Mouse (Mus musculus) hindbrain, embryonic 10.5 days (tissue): ENCODE data around the gene Gm39653. TPM values are rescaled to one million over a fixed set of nuclear protein-coding genes. Genes with fewer than 3 reads are reported as not detected.

Source experiments
- DNase-seq: peaks from one replicate; pipeline ENCODE4 v3.0.0-alpha.2; 2017; ENCODE audit warnings: low spot score
- H3K27ac ChIP-seq: fragments of 300-500 bp; sonication (generic); 2 replicates; pipeline ENCODE4 v1.5.1; 2016; ENCODE audit warnings: mild to moderate bottlenecking, moderate library complexity
- H3K27me3 ChIP-seq: fragments of 300-500 bp; sonication (generic); 2 replicates; pipeline ENCODE4 v1.6.1; 2016; ENCODE audit warnings: mild to moderate bottlenecking; ENCODE audit not compliant: poor library complexity, insufficient read depth, severe bottlenecking
- H3K36me3 ChIP-seq: fragments of 300-500 bp; sonication (generic); 2 replicates; pipeline ENCODE4 v1.6.1; 2016; ENCODE audit warnings: mild to moderate bottlenecking, moderate library complexity
- H3K4me1 ChIP-seq: fragments of 300-500 bp; sonication (generic); replicated peaks from 2 replicates; pipeline ENCODE4 v1.6.1; 2016; ENCODE audit warnings: mild to moderate bottlenecking
- H3K4me3 ChIP-seq: fragments of 300-500 bp; sonication (generic); 2 replicates; pipeline ENCODE4 v1.5.1; 2016; ENCODE audit warnings: mild to moderate bottlenecking, moderate library complexity
- H3K9me3 ChIP-seq: fragments of 300-500 bp; sonication (generic); 2 replicates; pipeline ENCODE4 v1.6.1; 2016; ENCODE audit warnings: mild to moderate bottlenecking, moderate library complexity
- WGBS: fragments of 180-500 bp; shearing (Covaris S2); methylation state at CpG from one replicate; pipeline ENCODE4 v1.1.7; 2016; 5-methylcytosine and 5-hydroxymethylcytosine counted together
- polyA plus RNA-seq: library from polyadenylated mRNA; unstranded; fragments of >200 nt; fragmentation: Nextera tagmentation; extraction: Ambion mirVana; gene quantifications from 2 replicates; pipeline ENCODE4 v1.2.1, GENCODE M21; 2016

Gm39653 gene
- not detected in 2 replicates for polyA plus RNA-seq

GRCm38 (mm10) chr1:63615668-63616067 is at the start of gene Gm39653:
Gene Gm39653 (plus strand): TSS chr1:63615968.
- H3K27me3 ChIP-seq, result 0 out of 2 replicates have a peak, but pooled peaks cover 11% of the 10 kb centered on the region
- no peak within 1 kb of the TSS for H3K27ac ChIP-seq
- H3K4me1 ChIP-seq, result peaks cover 7% of the 10 kb centered on the region
- H3K36me3 ChIP-seq, result no peaks in the 10 kb centered on the region
- no peak for DNase-seq
- 72% methylated on average over 3 of the region's 3 CpGs for WGBS
- H3K9me3 ChIP-seq, result no peaks in the 10 kb centered on the region
- H3K4me3 ChIP-seq, result no peak within 1 kb of the TSS

GRCm38 (mm10) chr1:63566501-63566900 is 49.3 kb upstream of the Gm39653 start:
- Histone ChIP-seq H3K36me3 (no peaks in the 10 kb centered on the region), H3K27ac (no peak overlapping the region), H3K4me1 (peaks cover 16% of the 10 kb centered on the region), H3K27me3 (peaks cover 15% of the 10 kb centered on the region; the same call in 1 of the 2 replicates), H3K4me3 (no peak overlapping the region), H3K9me3 (no peaks in the 10 kb centered on the region)
- WGBS, result 21% methylated on average over 7 of the region's 7 CpGs
- no peak for DNase-seq

GRCm38 (mm10) chr1:63567031-63567430 is 48.7 kb upstream of the Gm39653 start:
- H3K27me3 ChIP-seq, result peaks cover 10% of the 10 kb centered on the region; the same call in 1 of the 2 replicates
- DNase-seq, result no peak
- H3K4me3 ChIP-seq, result no peak overlapping the region
- no peak overlapping the region for H3K27ac ChIP-seq
- H3K36me3 ChIP-seq, result no peaks in the 10 kb centered on the region
- peaks cover 16% of the 10 kb centered on the region for H3K4me1 ChIP-seq
- 49% methylated on average over 4 of the region's 4 CpGs for WGBS
- no peaks in the 10 kb centered on the region for H3K9me3 ChIP-seq

GRCm38 (mm10) chr1:63572229-63572628 is 43.5 kb upstream of the Gm39653 start:
- DNase-seq, result no peak
- Histone ChIP-seq H3K36me3 (no peaks in the 10 kb centered on the region), H3K27ac (no peak overlapping the region), H3K4me1 (peaks cover 21% of the 10 kb centered on the region), H3K4me3 (no peak overlapping the region), H3K9me3 (no peaks in the 10 kb centered on the region), H3K27me3 (no peaks in the 10 kb centered on the region)
- 75% methylated on average over 7 of the region's 7 CpGs for WGBS

- H3K36me3 ChIP-seq, result no peaks in the 10 kb centered on the region
- 47% methylated on average over 6 of the region's 6 CpGs for WGBS
- no peaks in the 10 kb centered on the region for H3K27me3 ChIP-seq
- peaks cover 21% of the 10 kb centered on the region for H3K4me1 ChIP-seq
- peak; percentile 58 for DNase-seq
- H3K4me3 ChIP-seq, result no peak overlapping the region
- peak overlapping the region; percentile 77 for H3K27ac ChIP-seq
- H3K9me3 ChIP-seq, result no peaks in the 10 kb centered on the region
These were observed 42.3 kb upstream of the Gm39653 start for GRCm38 (mm10) chr1:63573432-63573831.

- H3K4me3 ChIP-seq, result no peak overlapping the region
- DNase-seq, result no peak
- H3K27me3 ChIP-seq, result no peaks in the 10 kb centered on the region
- H3K27ac ChIP-seq, result peak overlapping the region; percentile 77
- no peaks in the 10 kb centered on the region for H3K36me3 ChIP-seq
- peaks cover 21% of the 10 kb centered on the region for H3K4me1 ChIP-seq
- WGBS, result 77% methylated on average over 12 of the region's 12 CpGs
- no peaks in the 10 kb centered on the region for H3K9me3 ChIP-seq
These were observed 41.7 kb upstream of the Gm39653 start for GRCm38 (mm10) chr1:63573864-63574611.

- Histone ChIP-seq H3K27ac (no peak overlapping the region), H3K4me1 (peaks cover 21% of the 10 kb centered on the region), H3K27me3 (no peaks in the 10 kb centered on the region), H3K4me3 (no peak overlapping the region), H3K36me3 (no peaks in the 10 kb centered on the region), H3K9me3 (no peaks in the 10 kb centered on the region)
- 77% methylated on average over 5 of the region's 5 CpGs for WGBS
- DNase-seq, result no peak
These were observed 39.0 kb upstream of the Gm39653 start for GRCm38 (mm10) chr1:63576803-63577202.

- H3K4me3 ChIP-seq, result no peak overlapping the region
- H3K9me3 ChIP-seq, result no peaks in the 10 kb centered on the region
- WGBS, result 91% methylated on average over 8 of the region's 8 CpGs
- DNase-seq, result no peak
- peaks cover 3% of the 10 kb centered on the region for H3K4me1 ChIP-seq
- no peak overlapping the region for H3K27ac ChIP-seq
- H3K36me3 ChIP-seq, result no peaks in the 10 kb centered on the region
- H3K27me3 ChIP-seq, result no peaks in the 10 kb centered on the region
These were observed 36.6 kb upstream of the Gm39653 start for GRCm38 (mm10) chr1:63579153-63579552.

- WGBS, result 73% methylated on average over 7 of the region's 7 CpGs
- no peaks in the 10 kb centered on the region for H3K36me3 ChIP-seq
- no peak for DNase-seq
- no peaks in the 10 kb centered on the region for H3K4me1 ChIP-seq
- no peak overlapping the region for H3K27ac ChIP-seq
- H3K4me3 ChIP-seq, result no peak overlapping the region
- H3K9me3 ChIP-seq, result no peaks in the 10 kb centered on the region
- H3K27me3 ChIP-seq, result no peaks in the 10 kb centered on the region
These were observed 28.9 kb upstream of the Gm39653 start for GRCm38 (mm10) chr1:63586869-63587268.

GRCm38 (mm10) chr1:63603870-63604500 is 11.8 kb upstream of the Gm39653 start:
- Histone ChIP-seq H3K27ac (no peak overlapping the region), H3K36me3 (no peaks in the 10 kb centered on the region), H3K4me1 (no peaks in the 10 kb centered on the region), H3K27me3 (no peaks in the 10 kb centered on the region), H3K9me3 (no peaks in the 10 kb centered on the region), H3K4me3 (no peak overlapping the region)
- 55% methylated on average over 3 of the region's 3 CpGs for WGBS
- no peak for DNase-seq

GRCm38 (mm10) chr1:63609613-63610012 is 6.2 kb upstream of the Gm39653 start:
- Histone ChIP-seq H3K9me3 (no peaks in the 10 kb centered on the region; the same call in 1 of the 2 replicates), H3K27ac (no peak overlapping the region), H3K4me3 (no peak overlapping the region), H3K27me3 (0 out of 2 replicates have a peak, but pooled peaks cover 11% of the 10 kb centered on the region), H3K4me1 (peaks cover 7% of the 10 kb centered on the region), H3K36me3 (no peaks in the 10 kb centered on the region)
- no peak for DNase-seq
- 94% methylated on average over 4 of the region's 4 CpGs for WGBS

GRCm38 (mm10) chr1:63614594-63614993 is 1.2 kb upstream of the Gm39653 start:
- no peak overlapping the region for H3K27ac ChIP-seq
- H3K4me1 ChIP-seq, result peaks cover 7% of the 10 kb centered on the region
- 2% methylated on average over 11 of the region's 11 CpGs for WGBS
- peak; percentile 63 for DNase-seq
- no peaks in the 10 kb centered on the region for H3K36me3 ChIP-seq
- peak overlapping the region; percentile 36 for H3K4me3 ChIP-seq
- 0 out of 2 replicates have a peak, but pooled peaks cover 11% of the 10 kb centered on the region for H3K27me3 ChIP-seq
- H3K9me3 ChIP-seq, result no peaks in the 10 kb centered on the region; the same call in 1 of the 2 replicates

GRCm38 (mm10) chr1:63628211-63628610 is 12.4 kb downstream of the Gm39653 start:
- DNase-seq, result no peak
- Histone ChIP-seq H3K4me3 (no peak overlapping the region), H3K27ac (no peak overlapping the region), H3K36me3 (no peaks in the 10 kb centered on the region), H3K4me1 (no peaks in the 10 kb centered on the region), H3K9me3 (no peaks in the 10 kb centered on the region; the same call in 1 of the 2 replicates), H3K27me3 (no peaks in the 10 kb centered on the region)
- WGBS, result 54% methylated on average over 2 of the region's 2 CpGs
